Mouse (Mus musculus): Measurements from ENCODE around the gene Cmip. TPM values are rescaled to one million over a fixed set of nuclear protein-coding genes. Genes with fewer than 3 reads are reported as not detected.

Gene Cmip
- total RNA-seq, 2 experiments from 2014 or later = 17.6 to 22.3 TPM

GRCm38 (mm10) chr8:117503405-117504069 is 246.7 kb downstream of the Cmip start:
- DNase-seq = no peak

- no peak for DNase-seq
Measured at GRCm38 (mm10) chr8:117507703-117508102, 250.8 kb downstream of the Cmip start.

Small RNA genes within 50 kb of the gene (microRNA-seq; reads per million reads assigned to microRNA genes)
- gene Mir7077 (0 to 0.38 reads per million in 2 experiments), gene Mir7078 (0 reads per million in 2 experiments)

Other genes starting within 250 kb of the Cmip start
- not detected for gene Pkd1l2, start 174.6 kb upstream of the Cmip start, total RNA-seq (2021)
- under 1 TPM in 1 of 2 experiments, not detected in 1; 0.15 TPM for gene Bco1, start 161.2 kb upstream of the Cmip start, total RNA-seq (2021)
- gene Gan, start 98.9 kb upstream of the Cmip start, total RNA-seq (2021) = 1 to 10 TPM; 4.0 to 5.3 TPM
- 1 to 10 TPM; 7.6 to 8.5 TPM for gene Plcg2, start 241.2 kb downstream of the Cmip start, total RNA-seq (2021)

Data from heart, adult 18-20 months (tissue).